Mouse (Mus musculus): Measurements from ENCODE around the gene Trim25. TPM values are rescaled to one million over a fixed set of nuclear protein-coding genes. Genes with fewer than 3 reads are reported as not detected.
A peak's percentile ranks its signal among the peaks of the same experiment; 100 is the strongest.

Trim25 gene
- polyA plus RNA-seq (2016; fragmentation: Nextera tagmentation; extraction: Ambion mirVana) = 2.3 and 3.7 TPM in 2 replicates

- no peaks in the 10 kb centered on the region for H3K9me3 ChIP-seq
- peak; percentile 51 for ATAC-seq (ENCODE audit: low FRiP score)
- 2% methylated on average over 48 of the region's 48 CpGs for WGBS
- H3K36me3 ChIP-seq (replicated peaks) = no peaks in the 10 kb centered on the region
- peak within 1 kb of the TSS; percentile 43 for H3K4me3 ChIP-seq (replicated peaks)
- peaks cover 4% of the 10 kb centered on the region; the same call in 1 of the 2 replicates for H3K4me1 ChIP-seq
- H3K4me2 ChIP-seq = peak within 1 kb of the TSS; percentile 55
- H3K27me3 ChIP-seq = peaks cover 34% of the 10 kb centered on the region
- peak within 1 kb of the TSS; percentile 41; the same call in 1 of the 2 replicates for H3K9ac ChIP-seq
- H3K27ac ChIP-seq = no peak within 1 kb of the TSS
Observed at GRCm38 (mm10) chr11:88998974-88999722, at the start of gene Trim25. Gene Trim25 (plus strand): TSS chr11:88999376.

- Histone ChIP-seq H3K4me3 (replicated peaks) (no peak overlapping the region), H3K36me3 (replicated peaks) (peaks cover 34% of the 10 kb centered on the region), H3K27me3 (no peaks in the 10 kb centered on the region), H3K9me3 (no peaks in the 10 kb centered on the region), H3K4me1 (peaks cover 9% of the 10 kb centered on the region), H3K4me2 (no peak overlapping the region), H3K9ac (no peak overlapping the region), H3K27ac (no peak overlapping the region)
- WGBS = 95% methylated on average over 8 of the region's 8 CpGs
- no peak for ATAC-seq (ENCODE audit: low FRiP score)
Observed at GRCm38 (mm10) chr11:88949802-88950639, 49.2 kb upstream of the Trim25 start.

- no peaks in the 10 kb centered on the region for H3K9me3 ChIP-seq
Observed at GRCm38 (mm10) chr11:88950640-88951250, 48.4 kb upstream of the Trim25 start.

GRCm38 (mm10) chr11:88951576-88951975 is 47.6 kb upstream of the Trim25 start:
- Histone ChIP-seq H3K4me3 (replicated peaks) (no peak overlapping the region), H3K4me1 (peaks cover 11% of the 10 kb centered on the region), H3K9me3 (no peaks in the 10 kb centered on the region), H3K27ac (no peak overlapping the region), H3K9ac (no peak overlapping the region), H3K27me3 (no peaks in the 10 kb centered on the region), H3K36me3 (replicated peaks) (peaks cover 25% of the 10 kb centered on the region), H3K4me2 (no peak overlapping the region)
- no peak for ATAC-seq (ENCODE audit: low FRiP score)
- WGBS = 92% methylated on average over 2 of the region's 2 CpGs

More at GRCm38 (mm10) chr11:88950640-88951250, 48.4 kb upstream of the Trim25 start:
- Histone ChIP-seq H3K9ac (no peak overlapping the region), H3K4me2 (no peak overlapping the region), H3K4me3 (replicated peaks) (no peak overlapping the region), H3K4me1 (peaks cover 11% of the 10 kb centered on the region), H3K36me3 (replicated peaks) (peaks cover 28% of the 10 kb centered on the region), H3K27me3 (no peaks in the 10 kb centered on the region), H3K27ac (no peak overlapping the region)
- ATAC-seq (ENCODE audit: low FRiP score) = no peak
- 93% methylated on average over 13 of the region's 13 CpGs for WGBS

- Histone ChIP-seq H3K27ac (no peak overlapping the region), H3K4me2 (no peak overlapping the region), H3K36me3 (replicated peaks) (peaks cover 20% of the 10 kb centered on the region; the same call in 1 of the 2 replicates), H3K27me3 (no peaks in the 10 kb centered on the region), H3K4me3 (replicated peaks) (no peak overlapping the region), H3K9me3 (no peaks in the 10 kb centered on the region), H3K4me1 (peaks cover 11% of the 10 kb centered on the region), H3K9ac (no peak overlapping the region)
- WGBS = 94% methylated on average over 5 of the region's 5 CpGs
- ATAC-seq (ENCODE audit: low FRiP score) = no peak
Observed at GRCm38 (mm10) chr11:88952117-88952516, 47.1 kb upstream of the Trim25 start.

- no peak overlapping the region for H3K27ac ChIP-seq
- ATAC-seq (ENCODE audit: low FRiP score) = no peak
- H3K4me1 ChIP-seq = peaks cover 11% of the 10 kb centered on the region
- peaks cover 20% of the 10 kb centered on the region; the same call in 1 of the 2 replicates for H3K36me3 ChIP-seq (replicated peaks)
- no peaks in the 10 kb centered on the region for H3K27me3 ChIP-seq
- H3K9me3 ChIP-seq = no peaks in the 10 kb centered on the region
- no peak overlapping the region for H3K4me3 ChIP-seq (replicated peaks)
- H3K9ac ChIP-seq = no peak overlapping the region
- 99% methylated on average over 3 of the region's 3 CpGs for WGBS
- H3K4me2 ChIP-seq = no peak overlapping the region
Observed at GRCm38 (mm10) chr11:88953582-88953981, 45.6 kb upstream of the Trim25 start.

GRCm38 (mm10) chr11:88954803-88955202 is 44.4 kb upstream of the Trim25 start:
- H3K9me3 ChIP-seq = no peaks in the 10 kb centered on the region
- H3K4me2 ChIP-seq = peak overlapping the region; percentile 55
- H3K36me3 ChIP-seq (replicated peaks) = peaks cover 15% of the 10 kb centered on the region; the same call in 1 of the 2 replicates
- H3K27me3 ChIP-seq = no peaks in the 10 kb centered on the region
- H3K9ac ChIP-seq = peak overlapping the region; percentile 61
- peak overlapping the region; percentile 42; the same call in 1 of the 2 replicates for H3K27ac ChIP-seq
- 2% methylated on average over 4 of the region's 4 CpGs for WGBS
- peak overlapping the region; percentile 53 for H3K4me3 ChIP-seq (replicated peaks)
- H3K4me1 ChIP-seq = peaks cover 11% of the 10 kb centered on the region
- peak; percentile 60 for ATAC-seq (ENCODE audit: low FRiP score)

- peak; percentile 96 for ATAC-seq (ENCODE audit: low FRiP score)
- H3K27me3 ChIP-seq = no peaks in the 10 kb centered on the region
- H3K4me3 ChIP-seq (replicated peaks) = peak within 1 kb of the TSS; percentile 53
- no peaks in the 10 kb centered on the region for H3K9me3 ChIP-seq
- H3K4me1 ChIP-seq = peaks cover 11% of the 10 kb centered on the region
- H3K9ac ChIP-seq = peak within 1 kb of the TSS; percentile 61
- WGBS = 5% methylated on average over 34 of the region's 34 CpGs
- H3K4me2 ChIP-seq = peak within 1 kb of the TSS; percentile 55
- peak within 1 kb of the TSS; percentile 42; the same call in 1 of the 2 replicates for H3K27ac ChIP-seq
- H3K36me3 ChIP-seq (replicated peaks) = peaks cover 14% of the 10 kb centered on the region; the same call in 1 of the 2 replicates
Observed at GRCm38 (mm10) chr11:88955217-88955969, 43.8 kb upstream of the Trim25 start, which contains the start of gene Scpep1. Gene Scpep1 (minus strand): TSS chr11:88955465.

- Histone ChIP-seq H3K9ac (no peak overlapping the region), H3K27me3 (no peaks in the 10 kb centered on the region), H3K9me3 (no peaks in the 10 kb centered on the region), H3K27ac (no peak overlapping the region), H3K4me1 (peaks cover 11% of the 10 kb centered on the region), H3K36me3 (replicated peaks) (no peaks in the 10 kb centered on the region), H3K4me2 (no peak overlapping the region), H3K4me3 (replicated peaks) (no peak overlapping the region)
- no peak for ATAC-seq (ENCODE audit: low FRiP score)
- WGBS = 80% methylated on average over 3 of the region's 3 CpGs
Observed at GRCm38 (mm10) chr11:88958851-88959250, 40.3 kb upstream of the Trim25 start.

- H3K27ac ChIP-seq = no peak within 1 kb of the TSS
- H3K4me2 ChIP-seq = no peak within 1 kb of the TSS
- H3K9ac ChIP-seq = no peak within 1 kb of the TSS
- no peaks in the 10 kb centered on the region for H3K9me3 ChIP-seq
- H3K4me3 ChIP-seq (replicated peaks) = no peak within 1 kb of the TSS
- no peaks in the 10 kb centered on the region for H3K4me1 ChIP-seq
- no peaks in the 10 kb centered on the region for H3K36me3 ChIP-seq (replicated peaks)
- H3K27me3 ChIP-seq = no peaks in the 10 kb centered on the region
- WGBS = 94% methylated on average over 2 of the region's 3 CpGs
- ATAC-seq (ENCODE audit: low FRiP score) = no peak
Observed at GRCm38 (mm10) chr11:88966881-88967361, 32.3 kb upstream of the Trim25 start, which contains the start of gene Elobl. Gene Elobl (minus strand): TSS chr11:88966931.

- Histone ChIP-seq H3K36me3 (replicated peaks) (no peaks in the 10 kb centered on the region), H3K27me3 (no peaks in the 10 kb centered on the region), H3K9ac (no peak within 1 kb of the TSS), H3K4me3 (replicated peaks) (no peak within 1 kb of the TSS), H3K4me2 (no peak within 1 kb of the TSS), H3K4me1 (peaks cover 10% of the 10 kb centered on the region), H3K9me3 (no peaks in the 10 kb centered on the region), H3K27ac (no peak within 1 kb of the TSS)
- WGBS = 37% methylated on average over 2 of the region's 2 CpGs
- ATAC-seq (ENCODE audit: low FRiP score) = no peak
Observed at GRCm38 (mm10) chr11:88970202-88970732, 28.9 kb upstream of the Trim25 start, which contains the start of gene Coil. Gene Coil (plus strand): TSS chr11:88970252.
